Mouse (Mus musculus): Measurements from ENCODE around the gene Rnf126. TPM values are rescaled to one million over a fixed set of nuclear protein-coding genes. Genes with fewer than 3 reads are reported as not detected.

Gene Rnf126
- polyA plus RNA-seq, 1 experiment from 2014 or later, result 61.4 TPM

GRCm38 (mm10) chr10:79773208-79773607 lies 6.5 kb upstream of the Rnf126 start:
- Histone ChIP-seq H3K4me2 (ENCODE audit: low read depth, low read length) (no peak overlapping the region), H3K27me3 (ENCODE audit: control insufficient read depth, insufficient read depth, low read depth, low read length) (no peaks in the 10 kb centered on the region), H3K36me3 (ENCODE audit: control insufficient read depth, insufficient read depth, low read length) (no peaks in the 10 kb centered on the region; the same call in 1 of the 2 replicates), H3K27ac (ENCODE audit: low read length) (no peak overlapping the region), H3K4me1 (replicated peaks; ENCODE audit: control insufficient read depth, insufficient read depth, low read length) (peaks cover 9% of the 10 kb centered on the region), H3K9ac (ENCODE audit: low read length) (no peak overlapping the region), H3K4me3 (ENCODE audit: low read length) (no peak overlapping the region), H3K9me3 (ENCODE audit: control insufficient read depth, low read length) (peaks cover 6% of the 10 kb centered on the region)
- WGBS, result 85% methylated on average over 2 of the region's 2 CpGs
- no peak for ATAC-seq (ENCODE audit: low read depth)

DNA sequence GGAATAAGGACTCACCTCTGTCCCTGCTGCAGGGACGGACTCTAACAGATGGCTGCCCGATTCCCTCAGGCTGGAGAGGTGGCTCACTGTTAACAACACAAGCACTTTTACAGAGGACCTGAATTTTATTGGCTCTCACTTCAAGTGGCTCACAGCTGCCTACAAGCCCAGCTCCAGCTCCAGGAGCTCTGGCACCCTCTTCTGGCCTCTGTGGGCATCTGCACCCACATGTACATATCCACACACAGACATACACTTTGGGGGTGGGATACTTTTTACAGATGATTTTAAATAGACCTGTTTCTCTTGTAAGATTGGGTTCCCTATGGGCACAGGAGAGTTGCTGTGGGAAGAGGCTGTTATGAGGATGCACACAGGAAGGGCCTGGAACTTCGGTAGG lies 5.6 kb upstream of the Rnf126 start:
- peaks cover 7% of the 10 kb centered on the region for H3K4me1 ChIP-seq (replicated peaks; ENCODE audit: control insufficient read depth, insufficient read depth, low read length)
- H3K36me3 ChIP-seq (ENCODE audit: control insufficient read depth, insufficient read depth, low read length), result no peaks in the 10 kb centered on the region; the same call in 1 of the 2 replicates
- H3K27me3 ChIP-seq (ENCODE audit: control insufficient read depth, insufficient read depth, low read depth, low read length), result no peaks in the 10 kb centered on the region
- H3K4me2 ChIP-seq (ENCODE audit: low read depth, low read length), result no peak overlapping the region
- ATAC-seq (ENCODE audit: low read depth), result no peak
- H3K9me3 ChIP-seq (ENCODE audit: control insufficient read depth, low read length), result peaks cover 6% of the 10 kb centered on the region
- H3K9ac ChIP-seq (ENCODE audit: low read length), result no peak overlapping the region
- H3K4me3 ChIP-seq (ENCODE audit: low read length), result no peak overlapping the region
- WGBS, result 94% methylated on average over 3 of the region's 3 CpGs
- H3K27ac ChIP-seq (ENCODE audit: low read length), result no peak overlapping the region

GRCm38 (mm10) chr10:79769329-79769728 lies 2.6 kb upstream of the Rnf126 start:
- Histone ChIP-seq H3K9me3 (ENCODE audit: control insufficient read depth, low read length) (peaks cover 3% of the 10 kb centered on the region; the same call in 1 of the 2 replicates), H3K4me3 (ENCODE audit: low read length) (no peak overlapping the region), H3K9ac (ENCODE audit: low read length) (no peak overlapping the region), H3K36me3 (ENCODE audit: control insufficient read depth, insufficient read depth, low read length) (no peaks in the 10 kb centered on the region), H3K4me1 (replicated peaks; ENCODE audit: control insufficient read depth, insufficient read depth, low read length) (peaks cover 16% of the 10 kb centered on the region), H3K4me2 (ENCODE audit: low read depth, low read length) (no peak overlapping the region), H3K27me3 (ENCODE audit: control insufficient read depth, insufficient read depth, low read depth, low read length) (no peaks in the 10 kb centered on the region), H3K27ac (ENCODE audit: low read length) (no peak overlapping the region)
- no peak for ATAC-seq (ENCODE audit: low read depth)
- 22% methylated on average over 4 of the region's 4 CpGs for WGBS

GRCm38 (mm10) chr10:79768400-79768799 lies 1.6 kb upstream of the Rnf126 start:
- peaks cover 16% of the 10 kb centered on the region for H3K4me1 ChIP-seq (replicated peaks; ENCODE audit: control insufficient read depth, insufficient read depth, low read length)
- no peak overlapping the region for H3K4me2 ChIP-seq (ENCODE audit: low read depth, low read length)
- 3% methylated on average over 5 of the region's 5 CpGs for WGBS
- no peaks in the 10 kb centered on the region for H3K36me3 ChIP-seq (ENCODE audit: control insufficient read depth, insufficient read depth, low read length)
- no peak overlapping the region for H3K27ac ChIP-seq (ENCODE audit: low read length)
- H3K9me3 ChIP-seq (ENCODE audit: control insufficient read depth, low read length), result peaks cover 3% of the 10 kb centered on the region; the same call in 1 of the 2 replicates
- no peak overlapping the region for H3K4me3 ChIP-seq (ENCODE audit: low read length)
- H3K9ac ChIP-seq (ENCODE audit: low read length), result no peak overlapping the region
- ATAC-seq (ENCODE audit: low read depth), result no peak
- no peaks in the 10 kb centered on the region for H3K27me3 ChIP-seq (ENCODE audit: control insufficient read depth, insufficient read depth, low read depth, low read length)

GRCm38 (mm10) chr10:79767372-79768244 lies 856 bp upstream of the Rnf126 start:
- peak overlapping the region; percentile 94 for H3K27ac ChIP-seq (ENCODE audit: low read length)
- H3K9me3 ChIP-seq (ENCODE audit: control insufficient read depth, low read length), result peaks cover 3% of the 10 kb centered on the region; the same call in 1 of the 2 replicates
- peak overlapping the region; percentile 88 for H3K4me2 ChIP-seq (ENCODE audit: low read depth, low read length)
- peak overlapping the region; percentile 90 for H3K4me3 ChIP-seq (ENCODE audit: low read length)
- 8% methylated on average over 40 of the region's 40 CpGs for WGBS
- H3K27me3 ChIP-seq (ENCODE audit: control insufficient read depth, insufficient read depth, low read depth, low read length), result no peaks in the 10 kb centered on the region
- ATAC-seq (ENCODE audit: low read depth), result peak; percentile 80
- H3K4me1 ChIP-seq (replicated peaks; ENCODE audit: control insufficient read depth, insufficient read depth, low read length), result peaks cover 16% of the 10 kb centered on the region
- no peaks in the 10 kb centered on the region for H3K36me3 ChIP-seq (ENCODE audit: control insufficient read depth, insufficient read depth, low read length)
- peak overlapping the region; percentile 59 for H3K9ac ChIP-seq (ENCODE audit: low read length)

DNA sequence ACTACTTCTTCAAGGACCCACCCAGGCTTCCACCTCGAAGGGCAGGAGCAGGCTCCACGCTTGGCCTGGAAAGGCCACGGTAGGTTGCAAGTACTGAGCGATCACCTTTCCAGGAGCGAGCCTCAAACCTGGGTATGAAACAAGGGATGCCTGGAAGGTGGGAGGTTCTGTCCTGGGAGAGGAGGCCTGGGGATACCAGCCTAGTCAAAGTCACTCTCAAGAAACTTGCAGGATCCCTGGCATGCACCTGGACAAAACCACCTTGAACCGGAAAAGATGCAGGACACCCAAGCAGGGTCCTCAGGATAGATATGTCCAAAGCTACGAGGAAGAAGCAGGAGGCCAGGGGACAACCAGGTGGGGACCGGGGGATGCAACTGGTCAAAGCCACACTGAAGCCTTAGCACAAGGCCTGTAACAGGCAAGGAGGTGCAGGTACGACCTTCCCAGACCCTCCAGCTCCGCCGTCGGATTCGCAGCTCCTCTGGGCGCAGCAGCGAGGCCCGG lies 698 bp downstream of the Rnf126 start:
- peak overlapping the region; percentile 94 for H3K27ac ChIP-seq (ENCODE audit: low read length)
- peak overlapping the region; percentile 88 for H3K4me2 ChIP-seq (ENCODE audit: low read depth, low read length)
- H3K4me1 ChIP-seq (replicated peaks; ENCODE audit: control insufficient read depth, insufficient read depth, low read length), result peaks cover 16% of the 10 kb centered on the region
- peak overlapping the region; percentile 90 for H3K4me3 ChIP-seq (ENCODE audit: low read length)
- H3K36me3 ChIP-seq (ENCODE audit: control insufficient read depth, insufficient read depth, low read length), result peaks cover 12% of the 10 kb centered on the region
- H3K9me3 ChIP-seq (ENCODE audit: control insufficient read depth, low read length), result no peaks in the 10 kb centered on the region
- peak overlapping the region; percentile 93 for H3K9ac ChIP-seq (ENCODE audit: low read length)
- H3K27me3 ChIP-seq (ENCODE audit: control insufficient read depth, insufficient read depth, low read depth, low read length), result no peaks in the 10 kb centered on the region
- 5% methylated on average over 16 of the region's 16 CpGs for WGBS
- ATAC-seq (ENCODE audit: low read depth), result no peak

- peaks cover 18% of the 10 kb centered on the region for H3K36me3 ChIP-seq (ENCODE audit: control insufficient read depth, insufficient read depth, low read length)
- peak overlapping the region; percentile 93 for H3K9ac ChIP-seq (ENCODE audit: low read length)
- H3K27me3 ChIP-seq (ENCODE audit: control insufficient read depth, insufficient read depth, low read depth, low read length), result no peaks in the 10 kb centered on the region
- peak overlapping the region; percentile 90 for H3K4me3 ChIP-seq (ENCODE audit: low read length)
- 39% methylated on average over 2 of the region's 2 CpGs for WGBS
- ATAC-seq (ENCODE audit: low read depth), result no peak
- H3K9me3 ChIP-seq (ENCODE audit: control insufficient read depth, low read length), result no peaks in the 10 kb centered on the region
- H3K27ac ChIP-seq (ENCODE audit: low read length), result no peak overlapping the region
- H3K4me1 ChIP-seq (replicated peaks; ENCODE audit: control insufficient read depth, insufficient read depth, low read length), result peaks cover 16% of the 10 kb centered on the region
- H3K4me2 ChIP-seq (ENCODE audit: low read depth, low read length), result peak overlapping the region; percentile 88
Observed at GRCm38 (mm10) chr10:79765228-79765745, 1.5 kb downstream of the Rnf126 start.

DNA sequence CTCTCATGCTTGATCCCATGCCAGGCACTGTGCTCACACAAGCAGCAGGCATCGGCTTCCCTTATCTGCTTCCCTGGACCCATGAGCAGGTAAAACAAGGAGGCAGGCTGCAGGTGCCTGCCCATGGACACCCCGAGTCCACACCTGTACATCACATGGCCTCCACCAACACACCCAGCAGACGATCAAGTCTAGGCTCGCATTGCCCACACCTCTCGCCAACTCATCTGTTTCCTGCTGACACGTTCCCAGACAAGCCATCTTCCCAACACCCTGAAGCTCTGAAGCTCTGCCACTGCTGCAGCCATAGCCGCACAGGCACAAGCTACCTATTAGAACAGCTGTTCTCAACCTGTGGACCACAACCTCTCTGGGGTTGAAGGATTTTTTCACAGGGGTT lies 2.5 kb downstream of the Rnf126 start:
- WGBS, result 65% methylated on average over 7 of the region's 7 CpGs
- H3K36me3 ChIP-seq (ENCODE audit: control insufficient read depth, insufficient read depth, low read length), result peaks cover 20% of the 10 kb centered on the region
- no peak overlapping the region for H3K4me3 ChIP-seq (ENCODE audit: low read length)
- peaks cover 16% of the 10 kb centered on the region for H3K4me1 ChIP-seq (replicated peaks; ENCODE audit: control insufficient read depth, insufficient read depth, low read length)
- H3K9me3 ChIP-seq (ENCODE audit: control insufficient read depth, low read length), result no peaks in the 10 kb centered on the region
- H3K9ac ChIP-seq (ENCODE audit: low read length), result no peak overlapping the region
- H3K27me3 ChIP-seq (ENCODE audit: control insufficient read depth, insufficient read depth, low read depth, low read length), result no peaks in the 10 kb centered on the region
- H3K27ac ChIP-seq (ENCODE audit: low read length), result no peak overlapping the region
- ATAC-seq (ENCODE audit: low read depth), result no peak
- no peak overlapping the region for H3K4me2 ChIP-seq (ENCODE audit: low read depth, low read length)

DNA sequence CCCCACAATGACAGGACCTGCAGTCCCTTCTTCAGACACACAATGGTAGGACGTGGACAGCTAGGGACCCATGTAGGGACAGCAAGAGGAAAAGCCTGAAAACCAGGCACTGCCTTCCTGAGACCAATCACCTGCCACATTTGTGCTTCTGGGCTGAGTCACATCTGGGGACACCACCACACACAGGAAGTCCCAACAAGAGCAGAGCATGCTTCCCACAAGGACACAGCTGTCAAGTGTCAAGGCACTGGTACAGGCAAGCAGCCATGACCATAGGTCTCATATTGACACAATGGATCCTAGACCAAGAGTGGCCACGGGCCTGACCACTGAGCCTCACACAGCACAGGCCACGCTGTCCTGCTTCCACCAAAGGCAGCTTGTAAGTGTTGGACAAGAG lies 3.9 kb downstream of the Rnf126 start:
- Histone ChIP-seq H3K4me2 (ENCODE audit: low read depth, low read length) (no peak overlapping the region), H3K9ac (ENCODE audit: low read length) (no peak overlapping the region), H3K4me1 (replicated peaks; ENCODE audit: control insufficient read depth, insufficient read depth, low read length) (peaks cover 13% of the 10 kb centered on the region), H3K9me3 (ENCODE audit: control insufficient read depth, low read length) (no peaks in the 10 kb centered on the region), H3K36me3 (ENCODE audit: control insufficient read depth, insufficient read depth, low read length) (peaks cover 34% of the 10 kb centered on the region), H3K4me3 (ENCODE audit: low read length) (no peak overlapping the region), H3K27me3 (ENCODE audit: control insufficient read depth, insufficient read depth, low read depth, low read length) (no peaks in the 10 kb centered on the region), H3K27ac (ENCODE audit: low read length) (no peak overlapping the region)
- no peak for ATAC-seq (ENCODE audit: low read depth)
- WGBS, result 78% methylated on average over 3 of the region's 3 CpGs

All from lung, embryonic 16.5 days (tissue).